Mouse (Mus musculus): ENCODE measurements around the gene Dusp28. TPM values are rescaled to one million over a fixed set of nuclear protein-coding genes. Genes with fewer than 3 reads are reported as not detected.

The Dusp28 gene
- polyA plus RNA-seq, 1 experiment from 2014 or later, result 8.9 TPM

- H3K27me3 ChIP-seq, result peaks cover 3% of the 10 kb centered on the region
- TF ChIP-seq CTCF (IDR thresholded peaks at IDR 0.05), result no peak
- DNase-seq (ENCODE audit: low read depth, low spot score) (no peak), ATAC-seq (no peak)
- POLR2A ChIA-PET, result no interaction called here
- in situ Hi-C loops (cut with MboI; ENCODE audit: low pct_unique_long_range_greater_than_20kb), result loop anchor here (25.0 kb wide), 1 partner anchor 367 kb away; the partner anchor contains the start of gene Olfr1414
- CTCF ChIA-PET, result no interaction called here
Measured at GRCm38 (mm10) chr1:92879266-92879665, 27.5 kb upstream of the Dusp28 start.

DNA sequence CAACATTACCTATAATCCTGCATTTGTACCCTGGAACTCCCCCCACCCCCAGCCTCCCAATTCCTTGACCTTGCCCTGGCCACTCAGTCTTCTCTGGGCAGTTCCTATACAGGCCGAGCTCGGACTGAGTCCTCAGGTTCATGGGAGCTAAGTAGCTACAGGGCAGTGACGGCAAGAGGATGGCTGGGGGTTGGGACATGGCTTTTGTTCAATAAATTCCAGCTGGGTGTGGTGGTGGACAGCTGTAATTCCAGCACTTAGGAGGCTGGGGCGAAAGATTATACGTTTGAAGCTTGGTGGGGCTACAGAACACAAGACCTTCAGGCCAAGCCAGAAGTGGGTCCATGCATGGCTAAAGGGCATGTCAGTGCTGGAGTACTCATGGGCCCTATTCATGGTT lies 26.7 kb upstream of the Dusp28 start:
- ATAC-seq (no peak), DNase-seq (ENCODE audit: low read depth, low spot score) (no peak)
- peaks cover 3% of the 10 kb centered on the region for H3K27me3 ChIP-seq
- ChIA-PET CTCF (interaction anchor here (1.2 kb wide), 1 partner anchor 15 kb away, joined by 3 read pairs; no protein-coding TSS in a partner anchor), POLR2A (no interaction called here)
- in situ Hi-C loops (cut with MboI; ENCODE audit: low pct_unique_long_range_greater_than_20kb), result loop anchor here (25.0 kb wide), 1 partner anchor 368 kb away; the partner anchor contains the start of gene Olfr1414
- no peak for TF ChIP-seq CTCF (IDR thresholded peaks at IDR 0.05)

- in situ Hi-C loops (cut with MboI; ENCODE audit: low pct_unique_long_range_greater_than_20kb), result loop anchor here (25.0 kb wide), 1 partner anchor 370 kb away; the partner anchor contains the start of gene Olfr1414
- peaks cover 10% of the 10 kb centered on the region for H3K27me3 ChIP-seq
- CTCF ChIA-PET, result interaction anchor here (1.0 kb wide), 1 partner anchor 13 kb away, joined by 4 read pairs; no protein-coding TSS in a partner anchor
- POLR2A ChIA-PET, result no interaction called here
- ATAC-seq (no peak), DNase-seq (ENCODE audit: low read depth, low spot score) (no peak)
- TF ChIP-seq CTCF (IDR thresholded peaks at IDR 0.05), result no peak
Measured at GRCm38 (mm10) chr1:92881982-92882381, 24.8 kb upstream of the Dusp28 start.

DNA sequence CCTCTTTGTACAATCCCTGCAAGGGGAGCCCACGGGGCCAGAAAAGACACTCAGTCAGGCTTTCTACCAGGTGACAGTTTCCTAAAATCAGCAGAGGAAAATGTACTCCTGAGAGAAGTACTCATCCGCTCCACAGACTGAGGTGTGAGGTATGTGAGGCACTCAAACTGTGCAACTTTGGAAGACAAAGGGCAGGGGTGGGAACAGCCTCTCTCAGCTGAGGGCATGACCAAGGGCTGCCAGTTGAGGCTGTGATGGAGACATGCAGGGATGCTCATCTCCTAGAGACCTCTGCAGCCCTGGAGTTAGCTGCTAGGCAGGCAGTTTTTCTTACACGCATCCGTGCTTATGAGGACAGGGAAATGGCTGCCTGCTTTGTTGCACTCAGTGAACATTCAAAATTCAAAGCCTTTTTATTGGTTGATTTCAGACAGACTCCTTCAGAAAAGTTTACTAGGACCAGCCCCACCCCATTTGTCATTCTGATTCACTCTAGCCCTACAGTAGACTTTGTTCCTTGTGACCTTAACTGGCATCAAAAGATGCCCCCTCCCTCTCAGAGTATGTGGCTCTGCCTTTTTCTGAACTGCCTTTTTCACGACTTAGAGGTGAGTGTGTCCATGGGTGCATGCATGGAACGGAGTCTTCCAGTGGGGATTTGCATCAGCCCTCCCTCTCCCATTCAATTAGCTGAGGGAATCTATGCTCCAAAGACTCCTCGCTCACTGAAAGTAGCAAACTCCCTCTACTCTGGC lies 17.7 kb upstream of the Dusp28 start:
- ATAC-seq (no peak), DNase-seq (ENCODE audit: low read depth, low spot score) (no peak)
- POLR2A ChIA-PET, result no interaction called here
- in situ Hi-C loops (cut with MboI; ENCODE audit: low pct_unique_long_range_greater_than_20kb), result loop anchor here (25.0 kb wide), 1 partner anchor 377 kb away; the partner anchor contains the start of gene Olfr1414
- TF ChIP-seq CTCF (IDR thresholded peaks at IDR 0.05), result no peak
- CTCF ChIA-PET, result interaction anchor here (0.9 to 1.7 kb wide), 2 partner anchors 18 to 241 kb away, joined by 3 to 4 read pairs; partner anchors contain the start of gene Otos
- H3K27me3 ChIP-seq, result peaks cover 23% of the 10 kb centered on the region

DNA sequence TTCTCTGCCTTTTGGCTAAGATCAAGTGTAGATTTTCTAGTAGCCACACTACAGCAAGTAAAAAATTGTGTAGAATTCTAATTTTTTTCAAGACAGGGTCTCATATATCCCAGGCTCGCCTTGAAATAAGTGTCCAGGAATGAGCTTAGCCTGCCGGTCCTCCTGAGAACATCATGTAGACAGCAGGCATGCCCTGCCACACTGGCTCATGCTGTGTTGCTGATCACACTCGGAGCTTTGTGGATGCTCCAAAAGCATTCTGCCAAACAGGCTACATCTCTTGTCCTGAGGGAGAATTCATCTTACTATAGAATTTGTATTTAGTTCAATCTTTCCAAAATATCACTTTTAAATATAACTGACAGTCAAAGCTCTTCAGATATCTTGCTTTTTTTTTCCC lies 14.0 kb upstream of the Dusp28 start:
- ATAC-seq (no peak), DNase-seq (ENCODE audit: low read depth, low spot score) (no peak)
- POLR2A ChIA-PET, result no interaction called here
- in situ Hi-C loops (cut with MboI; ENCODE audit: low pct_unique_long_range_greater_than_20kb), result loop anchor here (25.0 kb wide), 1 partner anchor 380 kb away; the partner anchor contains the start of gene Olfr1414
- H3K27me3 ChIP-seq, result peaks cover 13% of the 10 kb centered on the region
- no peak for TF ChIP-seq CTCF (IDR thresholded peaks at IDR 0.05)
- CTCF ChIA-PET, result interaction anchor here (0.9 to 1.3 kb wide), 2 partner anchors 10 to 51 kb away, joined by 3 to 4 read pairs; no protein-coding TSS in a partner anchor

- TF ChIP-seq CTCF (IDR thresholded peaks at IDR 0.05), result no peak
- ChIA-PET POLR2A (no interaction called here), CTCF (interaction anchor here (1.1 to 1.3 kb wide), 3 partner anchors 13 to 82 kb away, joined by 3 to 4 read pairs (median 3); no protein-coding TSS in a partner anchor)
- ATAC-seq, result no peak
- no peak for DNase-seq (ENCODE audit: low read depth, low spot score)
- H3K27me3 ChIP-seq, result peaks cover 10% of the 10 kb centered on the region
- in situ Hi-C loops (cut with MboI; ENCODE audit: low pct_unique_long_range_greater_than_20kb), result loop anchor here (25.0 kb wide), 1 partner anchor 382 kb away; the partner anchor contains the start of gene Olfr1414
Measured at GRCm38 (mm10) chr1:92893896-92894295, 12.9 kb upstream of the Dusp28 start.

DNA sequence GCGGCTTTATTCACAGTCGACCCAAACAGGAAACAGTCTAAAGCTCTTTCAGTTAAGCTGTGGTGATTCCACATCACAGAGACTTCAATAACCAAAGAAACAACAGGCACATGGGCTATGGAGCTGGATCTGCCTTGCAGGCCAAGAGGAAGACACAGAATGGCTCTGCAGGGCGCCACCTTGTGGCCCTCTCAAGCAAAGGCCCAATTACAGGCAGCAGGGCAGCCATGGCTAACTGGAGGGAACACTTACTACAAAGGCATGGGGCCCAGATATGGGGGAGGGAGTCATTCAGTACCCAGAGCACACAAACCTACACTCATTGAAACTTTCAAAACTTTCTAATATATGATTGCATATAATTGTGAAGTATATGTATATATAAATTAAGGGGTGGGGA lies 11.7 kb upstream of the Dusp28 start:
- POLR2A ChIA-PET, result interaction anchor here (0.9 kb wide), 1 partner anchor 54 kb away, joined by 3 read pairs; no protein-coding TSS in a partner anchor
- CTCF ChIA-PET, result interaction anchor here (0.6 to 1.6 kb wide), 16 partner anchors 9 to 245 kb away, joined by 3 to 10 read pairs (median 3); no protein-coding TSS in a partner anchor
- in situ Hi-C loops (cut with MboI; ENCODE audit: low pct_unique_long_range_greater_than_20kb), result loop anchor here (5.0 to 25.0 kb wide), 3 partner anchors 53 to 383 kb away; partner anchors contain the start of gene Olfr1414
- no peak for DNase-seq (ENCODE audit: low read depth, low spot score)
- H3K27me3 ChIP-seq, result peaks cover 10% of the 10 kb centered on the region
- peak; percentile 97 for TF ChIP-seq CTCF (IDR thresholded peaks at IDR 0.05)
- peak; percentile 69 for ATAC-seq

GRCm38 (mm10) chr1:92902786-92903185 lies 4.0 kb upstream of the Dusp28 start, which contains the start of gene Ankmy1:
TSS of gene Ankmy1 (minus strand) at chr1:92902906.
- POLR2A ChIA-PET, result no interaction called here
- DNase-seq (ENCODE audit: low read depth, low spot score) (no peak), ATAC-seq (no peak)
- H3K27me3 ChIP-seq, result no peaks in the 10 kb centered on the region
- CTCF ChIA-PET, result interaction anchor here (1.1 to 1.9 kb wide), 3 partner anchors 206 to 291 kb away, joined by 3 to 4 read pairs (median 3); partner anchors contain the start of gene Otos
- TF ChIP-seq CTCF (IDR thresholded peaks at IDR 0.05), result no peak
- in situ Hi-C loops (cut with MboI; ENCODE audit: low pct_unique_long_range_greater_than_20kb), result no loop called here

- POLR2A ChIA-PET, result no interaction called here
- CTCF ChIA-PET, result interaction anchor here (0.8 to 1.9 kb wide), 4 partner anchors 9 to 292 kb away, joined by 3 to 4 read pairs (median 3); no protein-coding TSS in a partner anchor
- no peak for TF ChIP-seq CTCF (IDR thresholded peaks at IDR 0.05)
- no peak for ATAC-seq
- in situ Hi-C loops (cut with MboI; ENCODE audit: low pct_unique_long_range_greater_than_20kb), result no loop called here
- peak; percentile 67 for DNase-seq (ENCODE audit: low read depth, low spot score)
- H3K27me3 ChIP-seq, result no peaks in the 10 kb centered on the region
Measured at GRCm38 (mm10) chr1:92903627-92904026, 3.2 kb upstream of the Dusp28 start.

DNA sequence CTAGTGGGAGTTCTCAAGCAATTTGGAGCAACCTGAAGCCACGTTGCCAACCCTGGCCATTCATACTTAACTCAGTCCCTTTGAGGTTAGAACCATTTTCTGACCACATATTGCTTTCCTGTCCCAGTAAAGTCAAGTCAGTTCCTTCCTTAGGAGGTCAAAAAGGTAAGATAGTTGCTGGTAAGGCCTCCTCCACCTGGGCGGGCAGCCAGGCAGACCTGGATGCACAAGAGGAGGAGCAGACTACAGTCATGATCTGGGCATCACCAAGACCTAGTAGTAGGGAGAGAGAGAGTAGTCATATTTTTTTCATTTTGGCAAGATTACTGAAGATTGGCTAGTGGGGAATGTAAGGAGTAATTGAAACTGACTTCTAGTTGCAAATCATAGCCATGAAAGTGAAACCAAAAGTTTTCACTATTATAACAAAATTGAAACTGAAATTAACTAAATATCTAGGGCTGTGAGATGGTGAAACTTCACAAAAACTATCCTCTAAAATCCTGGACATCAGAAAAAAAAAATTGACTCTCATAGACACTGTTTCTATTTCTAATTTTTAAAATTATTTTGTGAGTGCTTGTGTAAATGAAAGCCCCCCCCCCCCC lies 974 bp upstream of the Dusp28 start:
- TF ChIP-seq CTCF (IDR thresholded peaks at IDR 0.05), result no peak
- CTCF ChIA-PET, result no interaction called here
- no peaks in the 10 kb centered on the region for H3K27me3 ChIP-seq
- POLR2A ChIA-PET, result no interaction called here
- ATAC-seq (no peak), DNase-seq (ENCODE audit: low read depth, low spot score) (no peak)
- in situ Hi-C loops (cut with MboI; ENCODE audit: low pct_unique_long_range_greater_than_20kb), result no loop called here

Data from Patski (cell line).